Mouse (Mus musculus) heart, embryonic 10.5 days (tissue): ENCODE results near the gene Grid2ip. TPM values are rescaled to one million over a fixed set of nuclear protein-coding genes. Genes with fewer than 3 reads are reported as not detected.

Experiments used
- polyA plus RNA-seq: library from polyadenylated mRNA; unstranded; fragments of >200 nt; fragmentation: Nextera tagmentation; extraction: Ambion mirVana; gene quantifications from 2 replicates; pipeline ENCODE4 v1.2.1, GENCODE M21; 2016

Grid2ip gene
- polyA plus RNA-seq, 1 experiment from 2014 or later: 0.51 TPM

Other genes with a start within 250 kb of the Grid2ip start
- 37.9 and 40.6 TPM in 2 replicates for gene Rnf216, start 244.3 kb upstream of the Grid2ip start, polyA plus RNA-seq
- gene Olfr718-ps1, start 209.8 kb upstream of the Grid2ip start, polyA plus RNA-seq: 0.04 and 0.09 TPM in 2 replicates
- gene Rbak, start 176.6 kb upstream of the Grid2ip start, polyA plus RNA-seq: 8.9 and 12.3 TPM in 2 replicates
- gene Spdye4b, start 176.3 kb upstream of the Grid2ip start, polyA plus RNA-seq: not detected in 2 replicates
- gene Spdye4a, start 130.4 kb upstream of the Grid2ip start, polyA plus RNA-seq: not detected in 2 replicates
- gene Zfp12, start 122.2 kb upstream of the Grid2ip start, polyA plus RNA-seq: 8.3 and 11.7 TPM in 2 replicates
- gene Zfp316, start 87.3 kb upstream of the Grid2ip start, polyA plus RNA-seq: 2.1 and 2.6 TPM in 2 replicates
- gene Zfp853, start 63.7 kb upstream of the Grid2ip start, polyA plus RNA-seq: not detected in 2 replicates
- 35.0 and 46.1 TPM in 2 replicates for gene E130309D02Rik, start 42.0 kb upstream of the Grid2ip start, polyA plus RNA-seq
- gene Zdhhc4, start 28.1 kb upstream of the Grid2ip start, polyA plus RNA-seq: 55.5 and 58.6 TPM in 2 replicates
- gene Kdelr2, start 46.5 kb downstream of the Grid2ip start, polyA plus RNA-seq: 269 and 275 TPM in 2 replicates
- gene Daglb, start 107.2 kb downstream of the Grid2ip start, polyA plus RNA-seq: 11.9 and 13.9 TPM in 2 replicates
- gene Rac1, start 170.7 kb downstream of the Grid2ip start, polyA plus RNA-seq: 369 and 431 TPM in 2 replicates